Comparison of ENCODE assay signal across 25 mouse cellular contexts in genomic region chr2:161342648-161343047, GRCm38 (mm10).
DNase-seq lines count a peak whose midpoint lies in the region; ATAC-seq and TF ChIP-seq lines count a peak whose summit lies in the region.
"Had no signal": no experiment of that assay in that cellular context is flagged by ENCODE, and none has a peak within 500 bp of the region (broad histone marks: within the 10 kb centered on the region; RNA-seq: fewer than 3 reads in every experiment).

No protein-coding gene starts in this region.

- peak overlapping the region; percentile 84 for H3K27ac ChIP-seq in forebrain, embryonic 10.5 days
- no peak overlapping the region for H3K27ac ChIP-seq in forebrain, embryonic 12.5 days
- no peak overlapping the region for H3K27ac ChIP-seq in intestine, embryonic 15.5 days
- no peak overlapping the region for H3K27ac ChIP-seq in intestine, postnatal 0 days (ENCODE audit: low read depth, low read length)
- peak overlapping the region; percentile 67 for H3K27ac ChIP-seq in liver, embryonic 12.5 days
- H3K27ac ChIP-seq: hindbrain, embryonic 12.5 days; neural tube, embryonic 15.5 days; stomach, postnatal 0 days had no signal

- no peak for ATAC-seq in forebrain, embryonic 12.5 days (ENCODE audit: low FRiP score)
- peak; percentile 34; the same call in 1 of the 2 replicates for ATAC-seq in intestine, embryonic 15.5 days
- ATAC-seq in intestine, postnatal 0 days, result no peak
- peak; percentile 86 for ATAC-seq in liver, embryonic 12.5 days

- TF ChIP-seq CTCF in intestine, postnatal 0 days (IDR thresholded peaks at IDR 0.05; ENCODE audit: low read depth), result no peak

- whole genome bisulfite sequencing in forebrain, embryonic 10.5 days, result 89% methylated on average over 2 of the region's 2 CpGs
- 93% methylated on average over 2 of the region's 2 CpGs for WGBS in forebrain, embryonic 12.5 days
- 84% methylated on average over 2 of the region's 2 CpGs for WGBS in intestine, embryonic 15.5 days
- WGBS in intestine, postnatal 0 days, result 84% methylated on average over 2 of the region's 2 CpGs
- WGBS in liver, embryonic 12.5 days (ENCODE audit: insufficient replicate concordance), result 63% methylated on average over 2 of the region's 2 CpGs

- no peak for DNase-seq in forebrain, embryonic 10.5 days (ENCODE audit: extremely low spot score, low spot score)
- no peak for DNase-seq in ovary, postnatal 10 days (ENCODE audit: low spot score)
- DNase-seq in left cerebral cortex, adult 18-20 months (ENCODE audit: low spot score in 2 of 2), result no peak
- DNase-seq: adrenal gland, adult 8-10 months; cerebellum, adult 11 months; cerebellum, adult 9-10 months; cerebellum, postnatal 36 days; gastrocnemius, postnatal 36 days; heart, adult 18-20 months; kidney, adult 11 months; kidney, postnatal 14 days; layer of hippocampus, adult 9-11 months; lung, postnatal 36 days; right cerebral cortex, postnatal 25 days; spleen, adult 18-20 months; thymus, adult 18-20 months; thymus, postnatal 25 days had no signal

- no peaks in the 10 kb centered on the region; the same call in 1 of the 2 replicates for H3K9me3 ChIP-seq in forebrain, embryonic 10.5 days
- H3K9me3 ChIP-seq in forebrain, embryonic 12.5 days, result no peaks in the 10 kb centered on the region
- H3K9me3 ChIP-seq in intestine, embryonic 15.5 days, result no peaks in the 10 kb centered on the region
- no peaks in the 10 kb centered on the region for H3K9me3 ChIP-seq in intestine, postnatal 0 days (ENCODE audit: control insufficient read depth)
- H3K9me3 ChIP-seq in liver, embryonic 12.5 days (replicated peaks), result no peaks in the 10 kb centered on the region
- H3K9me3 ChIP-seq: hindbrain, embryonic 12.5 days; neural tube, embryonic 15.5 days had no signal

- peaks cover 50% of the 10 kb centered on the region for H3K4me1 ChIP-seq in forebrain, embryonic 10.5 days
- peaks cover 42% of the 10 kb centered on the region for H3K4me1 ChIP-seq in forebrain, embryonic 12.5 days
- H3K4me1 ChIP-seq in intestine, embryonic 15.5 days (replicated peaks), result no peaks in the 10 kb centered on the region
- H3K4me1 ChIP-seq in intestine, postnatal 0 days (replicated peaks; ENCODE audit: control insufficient read depth, insufficient read depth, low read length), result no peaks in the 10 kb centered on the region
- H3K4me1 ChIP-seq in liver, embryonic 12.5 days, result peaks cover 27% of the 10 kb centered on the region

- no peak overlapping the region for H3K9ac ChIP-seq in forebrain, embryonic 12.5 days
- no peak overlapping the region for H3K9ac ChIP-seq in intestine, embryonic 15.5 days
- no peak overlapping the region for H3K9ac ChIP-seq in intestine, postnatal 0 days (ENCODE audit: low read depth, low read length)
- H3K9ac ChIP-seq in liver, embryonic 12.5 days, result no peak overlapping the region
- H3K9ac ChIP-seq: hindbrain, embryonic 12.5 days; neural tube, embryonic 15.5 days had no signal

- no peak overlapping the region for H3K4me2 ChIP-seq in forebrain, embryonic 12.5 days
- no peak overlapping the region for H3K4me2 ChIP-seq in intestine, embryonic 15.5 days (replicated peaks)
- no peak overlapping the region for H3K4me2 ChIP-seq in intestine, postnatal 0 days (replicated peaks; ENCODE audit: low read depth)
- peak overlapping the region; percentile 59 for H3K4me2 ChIP-seq in liver, embryonic 12.5 days

- H3K36me3 ChIP-seq in forebrain, embryonic 10.5 days (replicated peaks), result no peaks in the 10 kb centered on the region
- H3K36me3 ChIP-seq in forebrain, embryonic 12.5 days (replicated peaks), result no peaks in the 10 kb centered on the region
- H3K36me3 ChIP-seq in intestine, embryonic 15.5 days, result no peaks in the 10 kb centered on the region
- H3K36me3 ChIP-seq in intestine, postnatal 0 days (ENCODE audit: control insufficient read depth, insufficient read depth), result no peaks in the 10 kb centered on the region
- no peaks in the 10 kb centered on the region for H3K36me3 ChIP-seq in liver, embryonic 12.5 days
- H3K36me3 ChIP-seq: G1E; hindbrain, embryonic 12.5 days; neural tube, embryonic 15.5 days had no signal

- peaks cover 51% of the 10 kb centered on the region for H3K27me3 ChIP-seq in forebrain, embryonic 10.5 days (ENCODE audit: poor library complexity, severe bottlenecking)
- peaks cover 30% of the 10 kb centered on the region for H3K27me3 ChIP-seq in forebrain, embryonic 12.5 days
- no peaks in the 10 kb centered on the region for H3K27me3 ChIP-seq in intestine, embryonic 15.5 days (replicated peaks)
- no peaks in the 10 kb centered on the region for H3K27me3 ChIP-seq in intestine, postnatal 0 days (replicated peaks; ENCODE audit: control insufficient read depth, insufficient read depth, low read length)
- 0 out of 2 replicates have a peak, but pooled peaks cover 4% of the 10 kb centered on the region for H3K27me3 ChIP-seq in liver, embryonic 12.5 days (replicated peaks)

- no peak overlapping the region for H3K4me3 ChIP-seq in forebrain, embryonic 10.5 days
- no peak overlapping the region for H3K4me3 ChIP-seq in forebrain, embryonic 12.5 days (replicated peaks)
- no peak overlapping the region for H3K4me3 ChIP-seq in intestine, embryonic 15.5 days (replicated peaks)
- no peak overlapping the region for H3K4me3 ChIP-seq in intestine, postnatal 0 days (ENCODE audit: low read depth, low read length)
- peak overlapping the region; percentile 34; the same call in 1 of the 2 replicates for H3K4me3 ChIP-seq in liver, embryonic 12.5 days
- H3K4me3 ChIP-seq: hindbrain, embryonic 12.5 days; neural tube, embryonic 15.5 days had no signal

Comparison
In these comparisons a context has a peak if more than half of its experiments do, and no peak if none do; other contexts are left out.
1. H3K27ac ChIP-seq: peak in forebrain, embryonic 10.5 days (single experiment) and liver, embryonic 12.5 days (single experiment); none in forebrain, embryonic 12.5 days (single experiment), intestine, embryonic 15.5 days (single experiment) and intestine, postnatal 0 days (single experiment).
2. ATAC-seq: peak in intestine, embryonic 15.5 days (single experiment) and liver, embryonic 12.5 days (single experiment); none in forebrain, embryonic 12.5 days (single experiment) and intestine, postnatal 0 days (single experiment).